Mouse (Mus musculus) bone marrow macrophage, adult 2 months (primary cell): ENCODE data around the gene Zfp691.

Experiments used
- CTCF ChIP-seq: IDR thresholded peaks from 2 replicates; pipeline ENCODE4 v1.5.1; 2012; ENCODE audit warnings: low read depth, mild to moderate bottlenecking, low read length, moderate library complexity
- POLR2A ChIP-seq: IDR thresholded peaks from 2 replicates; pipeline ENCODE4 v1.6.1; 2012; ENCODE audit warnings: mild to moderate bottlenecking, low read depth, low read length, borderline replicate concordance

GRCm38 (mm10) chr4:119195582-119196320, 21.8 kb upstream of the Zfp691 start:
- TF ChIP-seq CTCF = no peak
- TF ChIP-seq POLR2A = no peak
